Mouse (Mus musculus): ENCODE data around the gene Gm16430.
"Not testable (repeated sequence)": the region's sequence is repeated elsewhere in the genome, so short reads cannot be mapped to it uniquely, and the experiment has no call there.

Gm16430 gene

DNA sequence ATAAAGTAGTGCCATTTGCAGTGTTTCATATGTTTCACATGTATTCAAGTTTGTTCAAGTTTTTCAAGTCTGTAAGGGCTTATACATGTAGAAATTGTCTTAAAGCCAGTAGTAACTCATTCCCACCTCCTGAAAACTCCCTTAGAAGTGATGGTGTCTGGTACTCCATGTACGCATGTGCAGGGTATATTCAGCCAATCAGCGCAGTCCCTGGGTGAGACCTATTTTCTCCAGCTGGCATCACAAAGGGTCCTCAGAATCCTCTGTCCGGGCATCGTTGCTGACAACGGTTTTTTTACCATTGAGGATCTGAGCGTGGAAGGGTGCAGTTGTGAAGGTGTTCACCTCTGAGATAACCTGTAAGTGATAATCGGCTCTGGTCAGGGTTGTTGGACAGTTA, at the start of gene Gm16430:
Gene Gm16430, plus strand, starts transcription at position 301 of the 400 bp plus-strand sequence.
- DNase-seq (ENCODE audit: low spot score): not testable (repeated sequence)

Measured in ovary, postnatal 36 days (tissue).